Mouse (Mus musculus) liver, embryonic 16.5 days (tissue): ENCODE data around the gene Pemt. TPM values are rescaled to one million over a fixed set of nuclear protein-coding genes. Genes with fewer than 3 reads are reported as not detected.

ENCODE experiments used
- ATAC-seq: fragments of 200-750 bp; cut with Nextera tagmentation; 2 replicates; pipeline ENCODE4 v1.8.0; 2017; ENCODE audit warnings: low read depth, mild to moderate bottlenecking, moderate number of reproducible peaks, moderate library complexity
- H3K27ac ChIP-seq: fragments of 300-500 bp; sonication (generic); 2 replicates; pipeline ENCODE4 v1.5.1; 2014; ENCODE audit warnings: mild to moderate bottlenecking, low read length
- H3K27me3 ChIP-seq: fragments of 300-500 bp; sonication (generic); 2 replicates; pipeline ENCODE4 v1.6.1; 2014; ENCODE audit warnings: low read depth, low read length, mixed read lengths; ENCODE audit not compliant: control insufficient read depth, insufficient read depth
- H3K36me3 ChIP-seq: fragments of 300-500 bp; sonication (generic); 2 replicates; pipeline ENCODE4 v1.6.1; 2014; ENCODE audit warnings: mild to moderate bottlenecking; ENCODE audit not compliant: control insufficient read depth, insufficient read depth
- H3K4me1 ChIP-seq: fragments of 300-500 bp; sonication (generic); 2 replicates; pipeline ENCODE4 v1.6.1; 2014; ENCODE audit warnings: low read depth, low read length, mixed read lengths; ENCODE audit not compliant: control insufficient read depth
- H3K4me2 ChIP-seq: fragments of 300-500 bp; sonication (generic); 2 replicates; pipeline ENCODE4 v1.6.1; 2014; ENCODE audit warnings: low read depth, low read length, mixed read lengths
- H3K4me3 ChIP-seq: fragments of 300-500 bp; sonication (generic); 2 replicates; pipeline ENCODE4 v1.5.1; 2014; ENCODE audit warnings: low read depth, mild to moderate bottlenecking, low read length
- H3K9ac ChIP-seq: fragments of 300-500 bp; sonication (generic); 2 replicates; pipeline ENCODE4 v1.6.1; 2014; ENCODE audit warnings: low read depth, low read length
- H3K9me3 ChIP-seq: fragments of 300-500 bp; sonication (generic); replicated peaks from 2 replicates; pipeline ENCODE4 v1.6.1; 2016; ENCODE audit warnings: low read length; ENCODE audit not compliant: control insufficient read depth
- WGBS: fragments of 180-500 bp; shearing (Covaris S2); extraction: QIAGEN DNeasy Blood & Tissue Kit; methylation state at CpG from one replicate; pipeline ENCODE4 v1.1.7; 2014; ENCODE audit not compliant: insufficient replicate concordance; 5-methylcytosine and 5-hydroxymethylcytosine counted together
- polyA plus RNA-seq: library from polyadenylated mRNA; unstranded; fragments of >200 nt; fragmentation: Nextera tagmentation; extraction: Ambion mirVana; gene quantifications from 2 replicates; pipeline ENCODE4 v1.2.1, GENCODE M21; 2015

Pemt gene
- polyA plus RNA-seq, 1 experiment from 2014 or later = 63.2 TPM

GRCm38 (mm10) chr11:60036537-60037220 lies 9.6 kb downstream of the Pemt start:
- peak overlapping the region; percentile 19 for H3K4me2 ChIP-seq
- H3K36me3 ChIP-seq = no peaks in the 10 kb centered on the region
- H3K27me3 ChIP-seq = no peaks in the 10 kb centered on the region
- peak overlapping the region; percentile 51; the same call in 1 of the 2 replicates for H3K27ac ChIP-seq
- H3K4me3 ChIP-seq = peak overlapping the region; percentile 13; the same call in 1 of the 2 replicates
- 55% methylated on average over 5 of the region's 5 CpGs for WGBS
- peak; percentile 82 for ATAC-seq
- H3K9me3 ChIP-seq = no peaks in the 10 kb centered on the region
- 0 out of 2 replicates have a peak overlapping the region, but pooled peaks have one; percentile 37 for H3K9ac ChIP-seq
- H3K4me1 ChIP-seq = no peaks in the 10 kb centered on the region; the same call in 1 of the 2 replicates

GRCm38 (mm10) chr11:60034911-60035400 lies 11.3 kb downstream of the Pemt start:
- Histone ChIP-seq H3K9me3 (no peaks in the 10 kb centered on the region), H3K27ac (peak overlapping the region; percentile 15; the same call in 1 of the 2 replicates), H3K9ac (no peak overlapping the region), H3K27me3 (no peaks in the 10 kb centered on the region), H3K36me3 (no peaks in the 10 kb centered on the region), H3K4me1 (no peaks in the 10 kb centered on the region; the same call in 1 of the 2 replicates), H3K4me2 (peak overlapping the region; percentile 19; the same call in 1 of the 2 replicates), H3K4me3 (no peak overlapping the region)
- 0 out of 2 replicates have a peak, but pooled peaks have one; percentile 18 for ATAC-seq
- 61% methylated on average over 8 of the region's 8 CpGs for WGBS

- WGBS = 64% methylated on average over 6 of the region's 6 CpGs
- Histone ChIP-seq H3K27me3 (no peaks in the 10 kb centered on the region), H3K4me2 (no peak overlapping the region), H3K4me1 (no peaks in the 10 kb centered on the region; the same call in 1 of the 2 replicates), H3K4me3 (no peak overlapping the region), H3K9me3 (no peaks in the 10 kb centered on the region), H3K9ac (no peak overlapping the region), H3K36me3 (no peaks in the 10 kb centered on the region), H3K27ac (no peak overlapping the region)
- no peak for ATAC-seq
Observed at GRCm38 (mm10) chr11:60034293-60034692, 12.0 kb downstream of the Pemt start.

GRCm38 (mm10) chr11:60032586-60033430 lies 13.5 kb downstream of the Pemt start:
- no peak overlapping the region for H3K27ac ChIP-seq
- no peak overlapping the region for H3K9ac ChIP-seq
- no peak overlapping the region for H3K4me2 ChIP-seq

GRCm38 (mm10) chr11:60030747-60031331 lies 15.4 kb downstream of the Pemt start:
- WGBS = 67% methylated on average over 4 of the region's 4 CpGs
- H3K9me3 ChIP-seq = no peaks in the 10 kb centered on the region
- no peak overlapping the region for H3K9ac ChIP-seq
- no peak overlapping the region for H3K27ac ChIP-seq
- no peaks in the 10 kb centered on the region for H3K36me3 ChIP-seq
- H3K4me2 ChIP-seq = no peak overlapping the region
- no peaks in the 10 kb centered on the region for H3K27me3 ChIP-seq
- no peak for ATAC-seq
- H3K4me1 ChIP-seq = no peaks in the 10 kb centered on the region; the same call in 1 of the 2 replicates
- no peak overlapping the region for H3K4me3 ChIP-seq

More at GRCm38 (mm10) chr11:60032586-60033430, 13.5 kb downstream of the Pemt start:
- no peak for ATAC-seq
- 70% methylated on average over 6 of the region's 6 CpGs for whole genome bisulfite sequencing
- Histone ChIP-seq H3K4me1 (no peaks in the 10 kb centered on the region; the same call in 1 of the 2 replicates), H3K4me3 (no peak overlapping the region), H3K9me3 (no peaks in the 10 kb centered on the region), H3K27me3 (no peaks in the 10 kb centered on the region), H3K36me3 (no peaks in the 10 kb centered on the region)

- WGBS = 62% methylated on average over 9 of the region's 9 CpGs
- H3K4me2 ChIP-seq = no peak overlapping the region
- no peak overlapping the region for H3K9ac ChIP-seq
- H3K9me3 ChIP-seq = no peaks in the 10 kb centered on the region
- no peak overlapping the region for H3K4me3 ChIP-seq
- no peaks in the 10 kb centered on the region for H3K36me3 ChIP-seq
- H3K27me3 ChIP-seq = no peaks in the 10 kb centered on the region
- H3K27ac ChIP-seq = no peak overlapping the region
- H3K4me1 ChIP-seq = no peaks in the 10 kb centered on the region; the same call in 1 of the 2 replicates
- no peak for ATAC-seq
Observed at GRCm38 (mm10) chr11:60029976-60030375, 16.3 kb downstream of the Pemt start.

GRCm38 (mm10) chr11:60027913-60028875 lies 18.1 kb downstream of the Pemt start:
- ATAC-seq = peak; percentile 9; the same call in 1 of the 2 replicates
- no peak overlapping the region for H3K9ac ChIP-seq
- H3K36me3 ChIP-seq = no peaks in the 10 kb centered on the region
- H3K27ac ChIP-seq = no peak overlapping the region
- H3K4me2 ChIP-seq = no peak overlapping the region
- no peaks in the 10 kb centered on the region for H3K4me1 ChIP-seq
- no peaks in the 10 kb centered on the region for H3K9me3 ChIP-seq
- H3K27me3 ChIP-seq = no peaks in the 10 kb centered on the region
- no peak overlapping the region for H3K4me3 ChIP-seq
- WGBS = 64% methylated on average over 10 of the region's 10 CpGs

- Histone ChIP-seq H3K27ac (no peak overlapping the region), H3K4me1 (no peaks in the 10 kb centered on the region), H3K27me3 (no peaks in the 10 kb centered on the region), H3K4me3 (no peak overlapping the region), H3K9ac (no peak overlapping the region), H3K36me3 (no peaks in the 10 kb centered on the region), H3K4me2 (no peak overlapping the region), H3K9me3 (no peaks in the 10 kb centered on the region)
- ATAC-seq = no peak
- 0% methylated on average over 2 of the region's 2 CpGs for WGBS
Observed at GRCm38 (mm10) chr11:60027272-60027671, 19.0 kb downstream of the Pemt start.
